8 mouse cellular contexts compared by ENCODE assay signal in the genomic region with DNA sequence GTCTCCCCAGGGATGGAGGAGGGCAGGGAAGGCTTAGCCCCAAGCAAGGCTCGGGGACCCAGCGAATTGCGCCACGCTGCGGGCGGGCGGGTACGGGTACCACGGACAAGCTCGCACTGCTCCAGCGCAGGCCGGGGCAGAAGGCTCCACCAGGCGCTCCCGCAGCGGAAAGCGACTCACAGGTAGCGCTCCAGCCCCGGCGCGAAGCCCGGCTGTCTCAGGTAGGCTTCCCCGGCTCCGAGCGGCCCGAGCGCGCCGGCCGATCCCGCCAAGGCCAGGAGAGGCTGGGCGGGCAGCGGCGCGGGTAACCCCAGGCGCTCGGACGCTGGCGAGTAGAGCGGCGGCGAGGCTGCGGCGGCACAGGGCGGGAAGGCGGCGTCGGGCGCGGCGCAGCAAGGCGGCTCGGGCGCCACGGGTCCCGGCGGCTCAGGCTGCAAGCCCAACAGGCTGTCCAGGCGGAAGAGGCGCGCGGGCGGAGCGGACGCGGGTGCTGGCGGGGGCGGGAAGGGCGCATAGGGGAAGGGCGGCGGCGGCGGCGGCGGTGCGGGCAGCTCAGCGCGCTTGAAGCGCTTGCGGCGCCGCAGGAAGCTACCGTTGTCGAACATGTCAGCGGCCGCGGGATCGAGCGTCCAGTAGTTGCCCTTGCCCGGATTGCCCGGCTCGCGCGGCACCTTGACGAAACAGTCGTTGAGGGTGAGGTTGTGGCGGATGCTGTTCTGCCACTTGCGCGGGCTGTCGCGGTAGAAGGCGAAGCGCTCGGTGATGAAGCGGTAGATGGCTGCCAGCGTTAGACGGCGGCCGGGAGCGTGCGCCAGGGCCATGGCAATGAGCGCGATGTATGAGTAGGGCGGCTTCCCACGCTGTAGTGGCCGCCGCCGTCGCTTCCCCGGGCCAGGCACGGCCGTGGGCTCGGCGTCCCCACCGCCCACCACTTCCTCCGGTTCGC. TPM values are rescaled to one million over a fixed set of nuclear protein-coding genes. Genes with fewer than 3 reads are reported as not detected.
DNase-seq lines count a peak whose midpoint lies in the region; ATAC-seq and TF ChIP-seq lines count a peak whose summit lies in the region.

No protein-coding gene starts in this region.

- peak overlapping the region; percentile 59 for H3K4me2 ChIP-seq in forebrain, embryonic 13.5 days
- peak overlapping the region; percentile 71 for H3K4me2 ChIP-seq in kidney, postnatal 0 days (ENCODE audit: low read length)
- H3K4me2 ChIP-seq in midbrain, embryonic 11.5 days, result peak overlapping the region; percentile 51

- H3K4me3 ChIP-seq in forebrain, embryonic 13.5 days, result peak overlapping the region; percentile 36
- H3K4me3 ChIP-seq in kidney, postnatal 0 days (replicated peaks; ENCODE audit: low read depth, low read length), result peak overlapping the region; percentile 41
- H3K4me3 ChIP-seq in midbrain, embryonic 11.5 days (ENCODE audit: low read depth, low read length), result peak overlapping the region; percentile 39

- H3K27ac ChIP-seq in forebrain, embryonic 13.5 days, result no peak overlapping the region
- H3K27ac ChIP-seq in kidney, postnatal 0 days, result no peak overlapping the region
- H3K27ac ChIP-seq in midbrain, embryonic 11.5 days (ENCODE audit: low read depth, low read length), result no peak overlapping the region

- under 1% methylated on average over 105 of the region's 125 CpGs for WGBS in forebrain, embryonic 13.5 days
- 1% methylated on average over 121 of the region's 125 CpGs for WGBS in kidney, postnatal 0 days
- under 1% methylated on average over 110 of the region's 125 CpGs for WGBS in midbrain, embryonic 11.5 days

- TF ChIP-seq CTCF in kidney, postnatal 0 days (IDR thresholded peaks at IDR 0.05; ENCODE audit: low read depth), result peak; percentile 3; the same call in 1 of the 2 replicates

- peak; percentile 53 for ATAC-seq in forebrain, embryonic 13.5 days
- ATAC-seq in kidney, postnatal 0 days (replicated peaks; ENCODE audit: low FRiP score, low read depth), result peak; percentile 46
- peak; percentile 45 for ATAC-seq in midbrain, embryonic 11.5 days (ENCODE audit: low FRiP score)
- ATAC-seq in cerebellum, adult (ENCODE audit: insufficient number of reproducible peaks, low FRiP score, low TSS enrichment), result no peak

- no peaks in the 10 kb centered on the region for H3K36me3 ChIP-seq in forebrain, embryonic 13.5 days (ENCODE audit: poor library complexity, severe bottlenecking)
- H3K36me3 ChIP-seq in kidney, postnatal 0 days (ENCODE audit: insufficient read depth, low read length), result no peaks in the 10 kb centered on the region
- H3K36me3 ChIP-seq in midbrain, embryonic 11.5 days (ENCODE audit: control insufficient read depth, insufficient read depth, low read length), result no peaks in the 10 kb centered on the region

- DNase-seq in cerebellum, postnatal 10 days, result peak; percentile 18 to 32
- DNase-seq in cerebellum, adult 9-11 months, result no peak
- DNase-seq in ES-CJ7 (ENCODE audit: low read depth, low spot score), result peak; percentile 56
- DNase-seq in kidney, postnatal 0 days (ENCODE audit: low spot score), result peak; percentile 44
- DNase-seq in midbrain, embryonic 11.5 days (ENCODE audit: low spot score, missing footprints), result peak; percentile 95
- DNase-seq in layer of hippocampus, adult 9-10 months (ENCODE audit: low spot score), result no peak

- no peaks in the 10 kb centered on the region for H3K9me3 ChIP-seq in forebrain, embryonic 13.5 days (replicated peaks)
- no peaks in the 10 kb centered on the region for H3K9me3 ChIP-seq in kidney, postnatal 0 days (replicated peaks; ENCODE audit: low read length)
- H3K9me3 ChIP-seq in midbrain, embryonic 11.5 days (ENCODE audit: control insufficient read depth, low read length), result no peaks in the 10 kb centered on the region

- peaks cover 11% of the 10 kb centered on the region for H3K4me1 ChIP-seq in forebrain, embryonic 13.5 days
- peaks cover 7% of the 10 kb centered on the region; the same call in 1 of the 2 replicates for H3K4me1 ChIP-seq in kidney, postnatal 0 days (replicated peaks; ENCODE audit: insufficient read depth, low read length)
- H3K4me1 ChIP-seq in midbrain, embryonic 11.5 days (ENCODE audit: control insufficient read depth, insufficient read depth, low read length), result peaks cover 9% of the 10 kb centered on the region

- no peak overlapping the region for H3K9ac ChIP-seq in forebrain, embryonic 13.5 days
- 0 out of 2 replicates have a peak overlapping the region, but pooled peaks have one; percentile 32 for H3K9ac ChIP-seq in kidney, postnatal 0 days (ENCODE audit: low read depth, low read length)
- H3K9ac ChIP-seq in midbrain, embryonic 11.5 days (ENCODE audit: low read length), result peak overlapping the region; percentile 44

- H3K27me3 ChIP-seq in forebrain, embryonic 13.5 days, result peaks cover 88% of the 10 kb centered on the region
- H3K27me3 ChIP-seq in kidney, postnatal 0 days (ENCODE audit: insufficient read depth, low read length), result peaks cover 61% of the 10 kb centered on the region
- H3K27me3 ChIP-seq in midbrain, embryonic 11.5 days (ENCODE audit: control insufficient read depth, insufficient read depth, low read length), result peaks cover 62% of the 10 kb centered on the region

RNA-seq across cellular contexts. Expression of a gene that starts 0.6 kb away (rescaled TPM):
- not detected in 2 replicates for polyA plus RNA-seq in forebrain, embryonic 13.5 days (2015; fragmentation: Nextera tagmentation; extraction: Ambion mirVana)
- polyA plus RNA-seq in kidney, postnatal 0 days (2015; fragmentation: Nextera tagmentation; extraction: Ambion mirVana), result not detected in 2 replicates
- polyA plus RNA-seq in midbrain, embryonic 11.5 days (2014; fragmentation: Nextera tagmentation; extraction: Ambion mirVana), result 0.44 and 1.1 TPM in 2 replicates

RNA-seq across cellular contexts. Expression of a gene that starts 16.6 kb away (rescaled TPM):
- polyA plus RNA-seq in forebrain, embryonic 13.5 days (2015; fragmentation: Nextera tagmentation; extraction: Ambion mirVana), result 0.22 and 0.30 TPM in 2 replicates
- 3.9 and 6.3 TPM in 2 replicates for polyA plus RNA-seq in kidney, postnatal 0 days (2015; fragmentation: Nextera tagmentation; extraction: Ambion mirVana)
- 2.0 and 2.4 TPM in 2 replicates for polyA plus RNA-seq in midbrain, embryonic 11.5 days (2014; fragmentation: Nextera tagmentation; extraction: Ambion mirVana)

Comparison
In these comparisons a context has a peak if more than half of its experiments do, and no peak if none do; other contexts are left out.
1. DNase-seq: peak in cerebellum, postnatal 10 days (2 of 2), ES-CJ7 (single experiment), kidney, postnatal 0 days (single experiment) and midbrain, embryonic 11.5 days (single experiment); none in cerebellum, adult 9-11 months (single experiment) and layer of hippocampus, adult 9-10 months (single experiment).
2. Peak in every context shown above with its lines, with median percentiles within 50 percentile points of each other: H3K4me2 ChIP-seq and H3K4me3 ChIP-seq.